Mouse (Mus musculus) embryonic facial prominence, embryonic 15.5 days (tissue): ENCODE measurements around the gene Sox5. TPM values are rescaled to one million over a fixed set of nuclear protein-coding genes. Genes with fewer than 3 reads are reported as not detected.

Experiments
- ATAC-seq: fragments of 200-750 bp; cut with Nextera tagmentation; 2 replicates; pipeline ENCODE4 v1.8.0; 2017; ENCODE audit warnings: low read depth, moderate TSS enrichment; ENCODE audit not compliant: insufficient number of reproducible peaks, low FRiP score, low TSS enrichment
- H3K27ac ChIP-seq: fragments of 300-500 bp; sonication (generic); replicated peaks from 2 replicates; pipeline ENCODE4 v1.5.1; 2015; ENCODE audit warnings: mild to moderate bottlenecking, inconsistent platforms
- H3K27me3 ChIP-seq: fragments of 300-500 bp; sonication (generic); 2 replicates; pipeline ENCODE4 v1.6.1; 2015; ENCODE audit warnings: inconsistent platforms
- H3K36me3 ChIP-seq: fragments of 300-500 bp; sonication (generic); 2 replicates; pipeline ENCODE4 v1.6.1; 2015; ENCODE audit warnings: mild to moderate bottlenecking, inconsistent platforms
- H3K4me1 ChIP-seq: fragments of 300-500 bp; sonication (generic); 2 replicates; pipeline ENCODE4 v1.6.1; 2015; ENCODE audit warnings: inconsistent platforms
- H3K4me2 ChIP-seq: fragments of 300-500 bp; sonication (generic); replicated peaks from 2 replicates; pipeline ENCODE4 v1.6.1; 2015; ENCODE audit warnings: mild to moderate bottlenecking, inconsistent platforms
- H3K4me3 ChIP-seq: fragments of 300-500 bp; sonication (generic); replicated peaks from 2 replicates; pipeline ENCODE4 v1.5.1; 2015; ENCODE audit warnings: mild to moderate bottlenecking, inconsistent platforms
- H3K9ac ChIP-seq: fragments of 300-500 bp; sonication (generic); 2 replicates; pipeline ENCODE4 v1.6.1; 2015; ENCODE audit warnings: inconsistent platforms
- H3K9me3 ChIP-seq: fragments of 300-500 bp; sonication (generic); replicated peaks from 2 replicates; pipeline ENCODE4 v1.6.1; 2016; ENCODE audit warnings: inconsistent platforms
- WGBS: fragments of 180-500 bp; shearing (Covaris S2); methylation state at CpG from one replicate; pipeline ENCODE4 v1.1.7; 2015; 5-methylcytosine and 5-hydroxymethylcytosine counted together
- polyA plus RNA-seq: library from polyadenylated mRNA; unstranded; fragments of >200 nt; fragmentation: Nextera tagmentation; extraction: Ambion mirVana; gene quantifications from 2 replicates; pipeline ENCODE4 v1.2.1, GENCODE M21; 2015

The Sox5 gene
- polyA plus RNA-seq, 1 experiment from 2014 or later: 20.5 TPM

DNA sequence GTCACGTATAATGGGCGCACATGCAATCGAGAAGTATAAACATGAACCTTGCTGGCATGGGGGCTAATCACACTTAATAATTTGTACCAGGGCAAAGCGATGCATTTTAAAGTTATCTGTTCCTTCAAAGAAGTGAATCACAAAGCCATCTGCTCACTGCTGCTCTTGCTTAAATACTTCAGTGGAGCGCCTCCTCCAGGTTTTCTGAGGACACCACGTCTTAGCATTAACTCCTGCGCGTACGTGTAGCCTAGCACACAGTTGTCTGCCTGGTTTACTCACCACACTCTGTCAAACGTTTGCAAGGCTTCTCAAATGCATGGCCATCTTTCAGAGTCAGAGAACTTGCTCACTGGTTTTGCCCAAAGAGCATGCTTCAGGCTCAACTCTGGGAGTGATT is 35.3 kb downstream of the Sox5 start:
- no peak overlapping the region for H3K4me2 ChIP-seq
- WGBS: 92% methylated on average over 10 of the region's 10 CpGs
- no peak overlapping the region for H3K27ac ChIP-seq
- H3K4me1 ChIP-seq: 0 out of 2 replicates have a peak, but pooled peaks cover 5% of the 10 kb centered on the region
- ATAC-seq: no peak
- no peaks in the 10 kb centered on the region for H3K27me3 ChIP-seq
- H3K9me3 ChIP-seq: no peaks in the 10 kb centered on the region
- no peak overlapping the region for H3K4me3 ChIP-seq
- no peak overlapping the region for H3K9ac ChIP-seq
- H3K36me3 ChIP-seq: no peaks in the 10 kb centered on the region

DNA sequence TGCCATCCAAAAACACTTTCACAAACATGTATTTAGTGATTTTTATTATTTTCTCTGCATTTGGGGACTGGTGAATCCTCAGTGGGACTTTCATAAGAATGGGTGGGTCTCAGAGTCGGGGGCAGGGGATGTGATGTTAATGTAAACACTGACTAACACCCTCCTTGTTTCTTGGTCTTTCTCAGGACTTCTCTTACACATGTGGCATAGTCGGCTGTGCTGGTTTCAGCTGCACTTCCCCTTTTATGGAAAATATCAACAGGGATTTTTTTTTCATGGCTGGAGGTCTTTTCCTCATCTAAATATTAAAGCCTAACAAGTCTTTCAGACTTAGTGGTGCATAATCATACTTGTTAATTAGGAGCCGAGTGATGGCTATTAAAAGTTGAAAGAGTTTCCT is 39.2 kb downstream of the Sox5 start:
- no peaks in the 10 kb centered on the region for H3K27me3 ChIP-seq
- no peaks in the 10 kb centered on the region for H3K36me3 ChIP-seq
- no peaks in the 10 kb centered on the region for H3K9me3 ChIP-seq
- no peak overlapping the region for H3K9ac ChIP-seq
- WGBS: 24% methylated on average over 3 of the region's 3 CpGs
- ATAC-seq: no peak
- 0 out of 2 replicates have a peak, but pooled peaks cover 5% of the 10 kb centered on the region for H3K4me1 ChIP-seq
- H3K4me3 ChIP-seq: no peak overlapping the region
- no peak overlapping the region for H3K4me2 ChIP-seq
- H3K27ac ChIP-seq: no peak overlapping the region

DNA sequence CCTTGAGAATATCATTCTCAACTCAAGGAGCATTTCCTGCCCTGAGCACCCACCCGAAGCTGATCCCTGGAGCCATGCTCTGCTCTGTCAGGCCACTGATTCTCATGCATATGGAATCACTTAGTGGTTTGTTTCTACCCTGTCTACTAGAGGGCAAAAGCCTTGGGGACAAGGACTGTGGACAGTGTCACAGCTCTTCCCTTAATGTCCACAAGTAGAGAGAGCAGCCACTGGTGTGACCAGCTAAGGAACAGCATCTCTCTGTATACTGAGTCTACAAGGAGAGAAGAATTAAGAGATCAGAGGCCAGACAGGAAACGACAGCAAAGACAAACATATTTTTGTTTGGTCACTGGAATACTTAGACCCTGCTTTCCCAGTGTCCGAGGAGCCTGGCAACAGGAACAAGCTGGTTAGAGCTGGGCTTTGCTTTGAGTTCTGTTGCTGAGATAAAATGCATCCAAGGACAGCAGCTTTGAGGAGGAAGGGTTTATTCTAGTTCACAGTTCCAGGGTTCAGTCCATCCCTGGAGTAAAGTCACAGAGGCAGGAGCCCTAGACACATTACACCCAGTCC is 40.6 kb downstream of the Sox5 start:
- Histone ChIP-seq H3K27me3 (no peaks in the 10 kb centered on the region), H3K4me3 (no peak overlapping the region), H3K9ac (no peak overlapping the region), H3K36me3 (no peaks in the 10 kb centered on the region), H3K4me1 (0 out of 2 replicates have a peak, but pooled peaks cover 5% of the 10 kb centered on the region), H3K4me2 (no peak overlapping the region), H3K9me3 (no peaks in the 10 kb centered on the region), H3K27ac (no peak overlapping the region)
- no peak for ATAC-seq
- WGBS: 32% methylated on average over 3 of the region's 3 CpGs

DNA sequence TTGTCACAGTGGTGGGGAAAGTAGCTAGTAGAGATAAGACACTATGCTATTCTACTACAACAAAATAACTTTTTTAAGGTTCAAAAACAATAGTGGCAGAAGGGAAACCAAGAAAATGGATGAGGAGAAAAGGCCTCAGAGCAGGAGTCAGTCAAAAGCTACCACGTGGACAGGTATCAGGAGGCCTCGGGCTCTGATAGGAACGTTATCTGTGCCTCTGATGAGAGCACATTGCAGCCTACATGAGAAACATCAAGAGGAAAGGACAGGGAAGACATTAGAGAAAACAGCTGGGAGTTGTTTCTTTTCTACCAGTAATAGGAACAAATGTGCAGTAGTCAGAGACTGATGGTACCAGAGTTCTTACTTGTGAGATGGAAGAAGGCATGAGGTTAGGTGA is 41.4 kb downstream of the Sox5 start:
- Histone ChIP-seq H3K4me1 (0 out of 2 replicates have a peak, but pooled peaks cover 5% of the 10 kb centered on the region), H3K27me3 (no peaks in the 10 kb centered on the region), H3K4me2 (no peak overlapping the region), H3K36me3 (no peaks in the 10 kb centered on the region), H3K4me3 (no peak overlapping the region), H3K9me3 (no peaks in the 10 kb centered on the region), H3K27ac (no peak overlapping the region), H3K9ac (no peak overlapping the region)
- 81% methylated on average over 3 of the region's 3 CpGs for WGBS
- ATAC-seq: no peak

DNA sequence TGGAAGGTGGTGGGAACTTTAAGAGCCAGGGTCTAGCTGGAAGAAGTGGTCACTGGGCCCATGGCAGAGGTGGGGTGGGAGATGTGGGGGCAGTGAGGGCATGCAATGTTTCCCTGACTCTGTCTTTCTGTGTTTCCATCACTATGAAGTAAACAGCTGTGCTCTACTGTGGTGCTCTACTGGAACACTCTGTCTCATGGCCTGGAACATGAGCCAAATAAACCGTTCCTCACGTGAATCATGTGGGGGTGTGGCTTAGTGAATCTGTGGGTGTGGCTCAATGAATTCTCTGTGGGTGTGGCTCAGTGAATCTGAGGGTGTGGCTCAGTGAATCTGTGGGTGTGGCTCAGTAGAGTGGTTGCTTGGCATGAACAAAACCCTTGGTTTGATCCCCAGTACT is 42.0 kb downstream of the Sox5 start:
- Histone ChIP-seq H3K36me3 (no peaks in the 10 kb centered on the region), H3K9me3 (no peaks in the 10 kb centered on the region), H3K4me3 (no peak overlapping the region), H3K27ac (no peak overlapping the region), H3K4me1 (0 out of 2 replicates have a peak, but pooled peaks cover 5% of the 10 kb centered on the region), H3K27me3 (no peaks in the 10 kb centered on the region), H3K4me2 (no peak overlapping the region), H3K9ac (no peak overlapping the region)
- WGBS: 83% methylated on average over 2 of the region's 2 CpGs
- no peak for ATAC-seq

DNA sequence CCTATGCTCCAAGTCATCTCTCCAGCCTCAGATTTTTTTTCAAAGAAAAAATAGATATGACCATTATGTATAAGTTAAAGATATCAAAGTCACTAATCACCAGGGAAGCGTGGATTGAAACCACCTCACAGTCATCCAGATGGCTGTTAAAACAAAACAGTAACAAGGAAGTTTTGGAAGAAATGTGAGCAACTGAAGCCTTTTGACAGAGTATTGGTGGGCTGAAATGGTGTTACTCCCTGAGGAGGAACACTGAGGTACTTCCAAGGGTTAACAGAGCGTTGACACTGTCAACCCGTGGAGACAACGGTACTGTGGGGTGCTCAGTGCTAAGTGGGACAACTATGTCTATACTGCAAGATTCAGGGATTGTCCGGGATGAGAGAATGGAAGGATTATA is 44.0 kb downstream of the Sox5 start:
- WGBS: 93% methylated on average over 5 of the region's 5 CpGs
- Histone ChIP-seq H3K9me3 (no peaks in the 10 kb centered on the region), H3K9ac (no peak overlapping the region), H3K27ac (no peak overlapping the region), H3K4me2 (no peak overlapping the region), H3K4me1 (no peaks in the 10 kb centered on the region), H3K27me3 (no peaks in the 10 kb centered on the region), H3K4me3 (no peak overlapping the region), H3K36me3 (no peaks in the 10 kb centered on the region)
- no peak for ATAC-seq

DNA sequence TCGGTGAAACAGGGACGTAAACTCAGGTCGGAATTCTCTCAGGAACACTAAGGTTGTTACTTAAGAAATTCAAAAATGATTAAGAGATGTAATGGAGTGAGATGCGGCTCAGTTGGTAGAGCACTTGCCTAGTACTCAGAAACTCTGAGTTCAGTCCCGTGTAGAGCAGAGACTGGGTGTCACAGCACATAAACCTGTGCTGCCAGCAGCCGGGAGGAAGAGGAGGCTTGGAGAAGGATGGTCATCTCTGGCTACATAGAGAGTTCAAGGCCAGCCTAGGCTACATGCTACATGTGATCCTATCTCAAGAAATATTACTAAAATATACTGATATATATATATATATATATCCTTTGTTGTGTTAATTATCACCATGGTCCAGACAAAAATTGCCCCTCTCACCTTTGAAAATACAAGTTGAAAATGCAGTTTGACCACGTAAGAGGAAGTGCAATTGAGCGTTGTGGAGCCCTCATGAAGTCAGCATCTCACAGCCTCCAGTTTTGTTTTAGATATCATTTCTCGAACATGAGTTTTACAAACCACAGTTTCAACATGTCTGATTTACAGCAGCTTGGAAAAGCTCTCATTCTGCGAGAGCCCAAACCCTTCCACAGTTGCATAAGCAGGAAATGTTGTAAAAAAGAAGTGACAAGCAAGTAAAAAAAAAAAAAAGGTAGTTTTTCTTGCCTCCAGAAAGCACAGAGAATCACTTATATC is 50.4 kb downstream of the Sox5 start:
- 86% methylated on average over 10 of the region's 10 CpGs for WGBS
- no peak for ATAC-seq
- no peaks in the 10 kb centered on the region for H3K9me3 ChIP-seq

DNA sequence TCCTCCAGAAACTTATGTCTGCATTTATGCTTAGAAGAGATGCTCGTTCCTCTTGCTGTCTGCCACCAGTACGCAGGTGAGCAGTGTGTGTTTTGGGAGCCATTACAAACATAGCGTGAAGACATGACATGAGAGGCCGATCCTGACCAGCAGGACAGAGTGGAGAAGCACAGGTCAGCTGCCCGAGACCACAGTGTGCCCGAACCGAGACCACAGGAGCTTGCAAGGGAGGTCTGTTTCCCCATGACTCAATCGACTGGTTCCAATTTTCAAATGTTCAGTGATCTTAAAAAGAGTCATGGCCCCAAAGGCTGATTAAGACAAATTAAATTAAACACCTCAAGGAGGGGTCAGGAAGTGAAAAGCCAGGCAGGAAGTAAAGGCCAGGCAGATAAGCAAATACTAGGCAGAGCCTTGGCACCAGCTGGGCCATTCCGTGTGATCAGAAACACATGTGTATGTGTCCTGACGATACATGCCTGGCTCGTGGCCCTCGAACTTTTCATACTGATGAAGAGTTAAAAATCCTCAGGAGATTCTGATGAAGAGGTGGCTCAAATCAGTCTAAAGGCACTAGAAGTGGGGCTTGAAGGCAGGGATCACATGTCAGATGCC is 58.1 kb downstream of the Sox5 start:
- H3K9me3 ChIP-seq: no peaks in the 10 kb centered on the region
- no peak overlapping the region for H3K27ac ChIP-seq
- H3K4me1 ChIP-seq: no peaks in the 10 kb centered on the region
- H3K4me2 ChIP-seq: no peak overlapping the region
- no peak for ATAC-seq
- H3K36me3 ChIP-seq: no peaks in the 10 kb centered on the region
- no peaks in the 10 kb centered on the region for H3K27me3 ChIP-seq
- H3K9ac ChIP-seq: no peak overlapping the region
- 44% methylated on average over 12 of the region's 12 CpGs for WGBS
- H3K4me3 ChIP-seq: no peak overlapping the region

More for the DNA sequence above, 50.4 kb downstream of the Sox5 start:
- H3K27ac ChIP-seq: no peak overlapping the region
- H3K9ac ChIP-seq: no peak overlapping the region
- H3K4me1 ChIP-seq: no peaks in the 10 kb centered on the region
- no peaks in the 10 kb centered on the region for H3K36me3 ChIP-seq
- no peak overlapping the region for H3K4me3 ChIP-seq
- H3K27me3 ChIP-seq: no peaks in the 10 kb centered on the region
- H3K4me2 ChIP-seq: no peak overlapping the region

DNA sequence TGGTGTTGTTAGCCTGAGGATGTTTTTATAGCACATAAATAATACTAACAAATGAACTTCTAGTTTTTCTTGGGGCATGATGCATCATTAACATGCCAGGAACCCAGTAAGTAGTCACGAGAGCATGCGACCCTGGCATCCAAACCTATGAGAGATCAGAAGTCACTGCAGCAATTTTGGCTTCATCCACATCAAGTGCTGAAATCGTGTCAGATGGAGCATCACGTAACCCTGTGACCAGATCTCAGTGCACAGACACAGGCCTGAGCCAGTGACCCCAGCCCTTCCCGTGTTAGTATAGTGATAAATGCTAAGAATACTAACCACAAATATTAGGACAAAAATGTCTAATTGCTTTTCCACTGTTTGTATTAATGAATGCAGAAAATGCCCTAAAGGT is 58.8 kb downstream of the Sox5 start:
- Histone ChIP-seq H3K4me1 (no peaks in the 10 kb centered on the region), H3K27me3 (no peaks in the 10 kb centered on the region), H3K9me3 (no peaks in the 10 kb centered on the region), H3K4me3 (no peak overlapping the region), H3K36me3 (no peaks in the 10 kb centered on the region), H3K9ac (no peak overlapping the region), H3K27ac (no peak overlapping the region), H3K4me2 (no peak overlapping the region)
- no peak for ATAC-seq
- WGBS: 69% methylated on average over 5 of the region's 5 CpGs

DNA sequence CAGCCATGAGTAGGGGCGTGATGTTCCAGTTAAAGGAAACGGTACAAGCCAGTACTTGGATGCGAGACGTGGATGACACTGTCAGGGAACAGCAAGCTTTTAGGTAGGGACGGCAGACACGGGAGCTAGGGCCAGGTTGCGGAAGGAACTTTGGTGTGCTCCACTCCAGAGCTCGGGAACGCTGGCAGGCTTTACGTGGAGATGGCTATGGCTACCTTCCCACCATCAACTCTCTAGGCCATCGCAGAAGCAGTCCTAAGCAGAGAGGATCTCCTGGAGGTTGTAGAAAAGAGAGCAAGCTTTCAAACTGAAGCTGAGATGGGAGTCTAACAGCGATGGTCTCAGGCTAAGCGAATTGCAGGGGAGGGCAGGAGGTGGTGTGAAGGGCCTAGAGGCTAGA is 60.9 kb downstream of the Sox5 start:
- H3K27ac ChIP-seq: no peak overlapping the region
- no peak for ATAC-seq
- H3K9me3 ChIP-seq: no peaks in the 10 kb centered on the region
- no peaks in the 10 kb centered on the region for H3K4me1 ChIP-seq
- no peak overlapping the region for H3K4me3 ChIP-seq
- no peaks in the 10 kb centered on the region for H3K36me3 ChIP-seq
- WGBS: 96% methylated on average over 13 of the region's 13 CpGs
- H3K9ac ChIP-seq: no peak overlapping the region
- H3K27me3 ChIP-seq: no peaks in the 10 kb centered on the region
- no peak overlapping the region for H3K4me2 ChIP-seq

DNA sequence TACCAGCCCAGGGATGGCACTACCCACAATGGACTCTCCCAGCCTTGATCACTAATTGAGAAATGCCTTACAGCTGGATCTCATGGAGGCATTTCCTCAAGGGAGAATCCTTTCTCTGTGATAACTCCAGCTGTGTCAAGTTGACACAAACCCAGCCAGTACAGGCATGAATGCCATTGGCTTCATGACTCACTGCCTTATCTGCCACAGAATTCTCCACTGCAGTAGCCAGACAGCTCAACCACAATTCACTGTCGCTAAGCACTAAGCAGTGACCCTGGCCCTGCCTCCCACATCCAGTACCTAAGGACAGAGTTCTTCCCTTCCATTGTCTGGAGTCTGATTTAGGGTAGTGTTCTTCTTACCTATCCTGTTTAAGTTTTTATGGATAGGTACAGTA is 65.4 kb downstream of the Sox5 start:
- H3K36me3 ChIP-seq: no peaks in the 10 kb centered on the region
- H3K4me1 ChIP-seq: no peaks in the 10 kb centered on the region
- H3K9ac ChIP-seq: no peak overlapping the region
- H3K27me3 ChIP-seq: no peaks in the 10 kb centered on the region
- 81% methylated on average over 1 of the region's 1 CpGs for WGBS
- ATAC-seq: no peak
- H3K27ac ChIP-seq: no peak overlapping the region
- no peak overlapping the region for H3K4me3 ChIP-seq
- H3K9me3 ChIP-seq: no peaks in the 10 kb centered on the region
- no peak overlapping the region for H3K4me2 ChIP-seq
